Mouse (Mus musculus): ENCODE measurements around the gene Ndufs1.
"Not testable (repeated sequence)": the region's sequence is repeated elsewhere in the genome, so short reads cannot be mapped to it uniquely, and the experiment has no call there.

The Ndufs1 gene

GRCm38 (mm10) chr1:63176604-63177421 lies at the start of gene Ndufs1, which contains the start of gene Eef1b2:
TSS of gene Ndufs1 (minus strand) at chr1:63176833.
TSS of gene Eef1b2 (plus strand) at chr1:63176825.
- DNase-seq (ENCODE audit: low spot score): peak; percentile 97

GRCm38 (mm10) chr1:63225890-63226289 lies 49.3 kb upstream of the Ndufs1 start:
- DNase-seq (ENCODE audit: low spot score): no peak

GRCm38 (mm10) chr1:63225009-63225408 lies 48.4 kb upstream of the Ndufs1 start:
- peak; percentile 50 for DNase-seq (ENCODE audit: low spot score)

GRCm38 (mm10) chr1:63219277-63219676 lies 42.6 kb upstream of the Ndufs1 start:
- DNase-seq (ENCODE audit: low spot score): no peak

GRCm38 (mm10) chr1:63214631-63215030 lies 38.0 kb upstream of the Ndufs1 start:
- no peak for DNase-seq (ENCODE audit: low spot score)

GRCm38 (mm10) chr1:63214271-63214558 lies 37.6 kb upstream of the Ndufs1 start, which contains the start of gene Gpr1:
TSS of gene Gpr1 (minus strand) at chr1:63214543.
- DNase-seq (ENCODE audit: low spot score): no peak

GRCm38 (mm10) chr1:63213478-63214270 lies 37.0 kb upstream of the Ndufs1 start:
- DNase-seq (ENCODE audit: low spot score): peak; percentile 17

GRCm38 (mm10) chr1:63209861-63210529 lies 33.4 kb upstream of the Ndufs1 start:
- DNase-seq (ENCODE audit: low spot score): no peak

- no peak for DNase-seq (ENCODE audit: low spot score)
These were observed 31.0 kb upstream of the Ndufs1 start for GRCm38 (mm10) chr1:63207607-63208006.

GRCm38 (mm10) chr1:63204660-63205394 lies 28.2 kb upstream of the Ndufs1 start:
- no peak for DNase-seq (ENCODE audit: low spot score)

- DNase-seq (ENCODE audit: low spot score): peak; percentile 73
These were observed 27.5 kb upstream of the Ndufs1 start for GRCm38 (mm10) chr1:63203950-63204659.

GRCm38 (mm10) chr1:63203471-63203870 lies 26.8 kb upstream of the Ndufs1 start:
- no peak for DNase-seq (ENCODE audit: low spot score)

- DNase-seq (ENCODE audit: low spot score): no peak
These were observed 25.0 kb upstream of the Ndufs1 start for GRCm38 (mm10) chr1:63201672-63202071.

- no peak for DNase-seq (ENCODE audit: low spot score)
These were observed 23.7 kb upstream of the Ndufs1 start for GRCm38 (mm10) chr1:63200322-63200721.

GRCm38 (mm10) chr1:63199387-63199786 lies 22.8 kb upstream of the Ndufs1 start:
- DNase-seq (ENCODE audit: low spot score): no peak

- DNase-seq (ENCODE audit: low spot score): no peak
These were observed 19.3 kb upstream of the Ndufs1 start for GRCm38 (mm10) chr1:63195848-63196512.

GRCm38 (mm10) chr1:63192306-63193065 lies 15.9 kb upstream of the Ndufs1 start:
- DNase-seq (ENCODE audit: low spot score): peak; percentile 39

- DNase-seq (ENCODE audit: low spot score): no peak
These were observed 14.2 kb upstream of the Ndufs1 start for GRCm38 (mm10) chr1:63190851-63191250.

- DNase-seq (ENCODE audit: low spot score): no peak
These were observed 11.9 kb upstream of the Ndufs1 start for GRCm38 (mm10) chr1:63188536-63188935.

GRCm38 (mm10) chr1:63185430-63185829 lies 8.8 kb upstream of the Ndufs1 start:
- not testable (repeated sequence) for DNase-seq (ENCODE audit: low spot score)

Measured in yolk sac, embryonic 10.5 days (tissue).